In the genomic region with DNA sequence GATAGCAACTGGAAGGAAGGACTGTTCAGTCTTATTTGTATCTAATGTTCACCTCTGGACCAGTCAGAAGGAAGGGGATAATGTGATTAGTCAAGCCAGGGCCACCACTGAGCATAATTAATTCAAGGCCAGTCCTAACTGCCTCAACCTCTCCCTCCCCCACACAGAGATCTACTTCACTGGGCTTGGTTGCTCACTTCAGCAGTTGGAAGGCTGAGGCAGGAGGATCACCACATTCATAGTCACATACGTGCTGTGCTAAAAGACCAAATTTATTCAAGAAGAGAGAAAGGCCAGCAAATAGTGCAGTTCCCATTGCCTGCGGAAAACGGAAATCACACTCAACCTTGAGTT, we compare ENCODE assay signal across 8 mouse cellular contexts. TPM values are rescaled to one million over a fixed set of nuclear protein-coding genes. Genes with fewer than 3 reads are reported as not detected.
DNase-seq lines count a peak whose midpoint lies in the region; ATAC-seq and TF ChIP-seq lines count a peak whose summit lies in the region.

No protein-coding gene starts in this region.

- H3K27ac ChIP-seq in limb, embryonic 10.5 days = peak overlapping the region; percentile 90; the same call in 1 of the 2 replicates
- peak overlapping the region; percentile 65; the same call in 1 of the 2 replicates for H3K27ac ChIP-seq in small intestine, adult 2 months (ENCODE audit: insufficient read depth, low read depth, low read length)

- no peak for TF ChIP-seq POLR2A in small intestine, adult 2 months (IDR thresholded peaks at IDR 0.05; ENCODE audit: low read depth, low read length)

- no peaks in the 10 kb centered on the region for H3K9me3 ChIP-seq in megakaryocyte, embryonic 14.5 days
- no peaks in the 10 kb centered on the region for H3K9me3 ChIP-seq in limb, embryonic 10.5 days (replicated peaks)

- H3K36me3 ChIP-seq in megakaryocyte, embryonic 14.5 days (replicated peaks; ENCODE audit: low read length) = peaks cover 10% of the 10 kb centered on the region
- H3K36me3 ChIP-seq in limb, embryonic 10.5 days = 0 out of 2 replicates have a peak, but pooled peaks cover 5% of the 10 kb centered on the region
- no peaks in the 10 kb centered on the region; the same call in 1 of the 2 replicates for H3K36me3 ChIP-seq in small intestine, adult 2 months (ENCODE audit: control insufficient read depth, insufficient read depth, low read length)

- H3K4me3 ChIP-seq in megakaryocyte, embryonic 14.5 days (replicated peaks) = peak overlapping the region; percentile 98
- peak overlapping the region; percentile 93 for H3K4me3 ChIP-seq in limb, embryonic 10.5 days
- peak overlapping the region; percentile 82 for H3K4me3 ChIP-seq in small intestine, adult 2 months (ENCODE audit: low read depth, low read length)

- no peak for TF ChIP-seq CTCF in small intestine, adult 2 months (IDR thresholded peaks at IDR 0.05; ENCODE audit: extremely low read depth, insufficient read length, insufficient replicate concordance, low read depth, low read length)

- H3K27me3 ChIP-seq in megakaryocyte, embryonic 14.5 days (replicated peaks) = peaks cover 2% of the 10 kb centered on the region
- H3K27me3 ChIP-seq in limb, embryonic 10.5 days (ENCODE audit: low read depth, poor library complexity, severe bottlenecking) = no peaks in the 10 kb centered on the region
- no peaks in the 10 kb centered on the region for H3K27me3 ChIP-seq in small intestine, adult 2 months (ENCODE audit: control insufficient read depth, insufficient read depth, low read length)

- no peak for DNase-seq in limb, embryonic 10.5 days (ENCODE audit: low spot score)
- DNase-seq in embryo, embryonic 11 days = no peak
- DNase-seq in right cerebral cortex, postnatal 36 days (ENCODE audit: low spot score in 2 of 2) = no peak
- DNase-seq in urinary bladder, adult 2 months (ENCODE audit: low spot score) = no peak

- 43% methylated on average over 3 of the region's 3 CpGs for WGBS in limb, embryonic 10.5 days
- 30% methylated on average over 3 of the region's 3 CpGs for WGBS in small intestine, adult 2 months

- peaks cover 45% of the 10 kb centered on the region for H3K4me1 ChIP-seq in megakaryocyte, embryonic 14.5 days
- peaks cover 21% of the 10 kb centered on the region for H3K4me1 ChIP-seq in limb, embryonic 10.5 days
- peaks cover 6% of the 10 kb centered on the region; the same call in 1 of the 2 replicates for H3K4me1 ChIP-seq in small intestine, adult 2 months (ENCODE audit: control insufficient read depth, insufficient read depth, insufficient read length, low read length)

- no peak for ATAC-seq in megakaryocyte, adult 5-6 weeks (ENCODE audit: poor library complexity, severe bottlenecking)
- 0 out of 2 replicates have a peak, but pooled peaks have one; percentile 11 for ATAC-seq in erythroblast, adult 5-6 weeks (replicated peaks; ENCODE audit: low FRiP score, poor library complexity, severe bottlenecking)

RNA-seq across cellular contexts. Expression of gene Zfp3, which starts 0.5 kb away (rescaled TPM):
- 0.55 TPM in 1 of 2 replicates, not detected in the other for polyA plus RNA-seq in megakaryocyte, embryonic 14.5 days (2012; ENCODE audit: insufficient read depth, low replicate concordance)
- total RNA-seq in megakaryocyte, adult 5-6 weeks (2015) = 1.9 and 4.8 TPM in 2 replicates
- 2.1 and 2.8 TPM in 2 replicates for total RNA-seq in megakaryocyte, adult 5-6 weeks (2017)
- 5.0 TPM in 1 of 2 replicates, not detected in the other for total RNA-seq in erythroblast, adult 5-6 weeks (2015; ENCODE audit: low replicate concordance)
- not detected in 2 replicates for total RNA-seq in erythroblast, adult 5-6 weeks (2017; ENCODE audit: low replicate concordance)
- polyA plus RNA-seq in limb, embryonic 10.5 days (2016; fragmentation: Nextera tagmentation; extraction: Ambion mirVana) = 3.0 and 5.1 TPM in 2 replicates
- 0.61 and 0.72 TPM in 2 replicates for polyA plus RNA-seq in small intestine, adult 2 months (2012; rRNA removed)
- polyA plus RNA-seq in urinary bladder, adult 2 months (2012; rRNA removed) = 5.8 and 6.5 TPM in 2 replicates

RNA-seq across cellular contexts. Expression of gene Scimp, which starts 48.8 kb away (rescaled TPM):
- polyA plus RNA-seq in megakaryocyte, embryonic 14.5 days (2012; ENCODE audit: insufficient read depth, low replicate concordance) = not detected in 2 replicates
- total RNA-seq in megakaryocyte, adult 5-6 weeks (2015) = 0.65 and 2.3 TPM in 2 replicates
- 2.6 and 3.3 TPM in 2 replicates for total RNA-seq in megakaryocyte, adult 5-6 weeks (2017)
- total RNA-seq in erythroblast, adult 5-6 weeks (2015; ENCODE audit: low replicate concordance) = not detected in 2 replicates
- total RNA-seq in erythroblast, adult 5-6 weeks (2017; ENCODE audit: low replicate concordance) = not detected in 2 replicates
- 0.18 TPM in 1 of 2 replicates, not detected in the other for polyA plus RNA-seq in limb, embryonic 10.5 days (2016; fragmentation: Nextera tagmentation; extraction: Ambion mirVana)
- 0.70 and 0.94 TPM in 2 replicates for polyA plus RNA-seq in small intestine, adult 2 months (2012; rRNA removed)
- 1.1 and 1.5 TPM in 2 replicates for polyA plus RNA-seq in urinary bladder, adult 2 months (2012; rRNA removed)
